Mouse (Mus musculus) intestine, postnatal 0 days (tissue): Measurements from ENCODE around the gene Olfr1272. TPM values are rescaled to one million over a fixed set of nuclear protein-coding genes. Genes with fewer than 3 reads are reported as not detected.
"Not testable (repeated sequence)": the region's sequence is repeated elsewhere in the genome, so short reads cannot be mapped to it uniquely, and the experiment has no call there.

Experiments
- ATAC-seq: fragments of 200-750 bp; cut with Nextera tagmentation; 2 replicates; pipeline ENCODE4 v1.8.0; 2017; ENCODE audit warnings: mild to moderate bottlenecking, moderate TSS enrichment, moderate library complexity
- H3K27ac ChIP-seq: fragments of 300-500 bp; sonication (generic); 2 replicates; pipeline ENCODE4 v1.5.1; 2014; ENCODE audit warnings: mild to moderate bottlenecking, low read depth, low read length, moderate library complexity
- H3K27me3 ChIP-seq: fragments of 300-500 bp; sonication (generic); replicated peaks from 2 replicates; pipeline ENCODE4 v1.6.1; 2014; ENCODE audit warnings: low read length, mixed read lengths; ENCODE audit not compliant: control insufficient read depth, insufficient read depth
- H3K36me3 ChIP-seq: fragments of 300-500 bp; sonication (generic); 2 replicates; pipeline ENCODE4 v1.6.1; 2014; ENCODE audit warnings: mild to moderate bottlenecking, moderate library complexity; ENCODE audit not compliant: control insufficient read depth, insufficient read depth
- H3K4me1 ChIP-seq: fragments of 300-500 bp; sonication (generic); replicated peaks from 2 replicates; pipeline ENCODE4 v1.6.1; 2014; ENCODE audit warnings: antibody characterized with exemption, low read length, mixed read lengths; ENCODE audit not compliant: control insufficient read depth, insufficient read depth
- H3K4me2 ChIP-seq: fragments of 300-500 bp; sonication (generic); replicated peaks from 2 replicates; pipeline ENCODE4 v1.6.1; 2014; ENCODE audit warnings: low read depth, mild to moderate bottlenecking, moderate library complexity
- H3K4me3 ChIP-seq: fragments of 300-500 bp; sonication (generic); 2 replicates; pipeline ENCODE4 v1.5.1; 2014; ENCODE audit warnings: low read depth, low read length
- H3K9ac ChIP-seq: fragments of 300-500 bp; sonication (generic); 2 replicates; pipeline ENCODE4 v1.6.1; 2014; ENCODE audit warnings: mild to moderate bottlenecking, low read depth, low read length
- H3K9me3 ChIP-seq: fragments of 300-500 bp; sonication (generic); 2 replicates; pipeline ENCODE4 v1.6.1; 2016; ENCODE audit warnings: mixed run types; ENCODE audit not compliant: control insufficient read depth
- CTCF ChIP-seq: sonication (generic); IDR thresholded peaks from 2 replicates; pipeline ENCODE4 v1.5.1; 2016; ENCODE audit warnings: low read depth, mild to moderate bottlenecking, control low read depth, antibody characterized with exemption, moderate library complexity
- WGBS: fragments of 180-500 bp; shearing (Covaris S2); extraction: QIAGEN DNeasy Blood & Tissue Kit; methylation state at CpG from one replicate; pipeline ENCODE4 v1.1.7; 2014; 5-methylcytosine and 5-hydroxymethylcytosine counted together
- polyA plus RNA-seq: library from polyadenylated mRNA; unstranded; fragments of >200 nt; fragmentation: Nextera tagmentation; extraction: Ambion mirVana; gene quantifications from 2 replicates; pipeline ENCODE4 v1.2.1, GENCODE M21; 2015

Gene Olfr1272
- polyA plus RNA-seq = not detected in 2 replicates

- 91% methylated on average over 6 of the region's 6 CpGs for WGBS
- no peak within 1 kb of the TSS for H3K9ac ChIP-seq
- H3K27ac ChIP-seq = no peak within 1 kb of the TSS
- no peaks in the 10 kb centered on the region for H3K36me3 ChIP-seq
- no peak within 1 kb of the TSS for H3K4me3 ChIP-seq
- no peaks in the 10 kb centered on the region for H3K27me3 ChIP-seq
- no peaks in the 10 kb centered on the region for H3K9me3 ChIP-seq
- H3K4me2 ChIP-seq = no peak within 1 kb of the TSS
- ATAC-seq = no peak
- TF ChIP-seq CTCF = no peak
- no peaks in the 10 kb centered on the region for H3K4me1 ChIP-seq
Observed at GRCm38 (mm10) chr2:90292741-90293140, at the start of gene Olfr1272. Olfr1272 (minus strand) TSS chr2:90292841.

GRCm38 (mm10) chr2:90321900-90322299 lies 29.3 kb upstream of the Olfr1272 start, which contains the start of gene Gm13769:
Gm13769 (plus strand) TSS chr2:90322200.
- H3K4me3 ChIP-seq, H3K4me1 ChIP-seq, H3K9ac ChIP-seq, H3K27me3 ChIP-seq, H3K36me3 ChIP-seq, H3K4me2 ChIP-seq, H3K9me3 ChIP-seq, ATAC-seq, H3K27ac ChIP-seq: not testable (repeated sequence)
- WGBS = no CpG with 5 or more reads among the region's 6 CpGs

GRCm38 (mm10) chr2:90270932-90271331 lies 21.7 kb downstream of the Olfr1272 start, which contains the start of gene Olfr1271:
Olfr1271 (minus strand) TSS chr2:90271032.
- Histone ChIP-seq H3K9me3 (no peaks in the 10 kb centered on the region), H3K9ac (no peak within 1 kb of the TSS), H3K36me3 (no peaks in the 10 kb centered on the region), H3K27ac (no peak within 1 kb of the TSS), H3K4me3 (no peak within 1 kb of the TSS), H3K4me2 (no peak within 1 kb of the TSS), H3K4me1 (no peaks in the 10 kb centered on the region), H3K27me3 (no peaks in the 10 kb centered on the region)
- ATAC-seq = no peak
- WGBS = 81% methylated on average over 2 of the region's 2 CpGs
- no peak for TF ChIP-seq CTCF

- no peak within 1 kb of the TSS for H3K27ac ChIP-seq
- H3K9me3 ChIP-seq = no peaks in the 10 kb centered on the region
- no peaks in the 10 kb centered on the region for H3K36me3 ChIP-seq
- H3K27me3 ChIP-seq = no peaks in the 10 kb centered on the region
- no peaks in the 10 kb centered on the region for H3K4me1 ChIP-seq
- H3K4me2 ChIP-seq = no peak within 1 kb of the TSS
- no peak within 1 kb of the TSS for H3K4me3 ChIP-seq
- 95% methylated on average over 4 of the region's 4 CpGs for WGBS
- no peak for TF ChIP-seq CTCF
- no peak for ATAC-seq
- H3K9ac ChIP-seq = no peak within 1 kb of the TSS
Observed at GRCm38 (mm10) chr2:90257492-90257891, 35.1 kb downstream of the Olfr1272 start, which contains the start of gene Olfr142. Olfr142 (minus strand) TSS chr2:90257592.

Other genes with a start within 250 kb of the Olfr1272 start
- gene Olfr140, start 229.2 kb downstream of the Olfr1272 start, polyA plus RNA-seq = not detected in 2 replicates
- not detected in 2 replicates for gene Olfr1269, start 171.4 kb downstream of the Olfr1272 start, polyA plus RNA-seq
- gene Olfr32, start 150.5 kb downstream of the Olfr1272 start, polyA plus RNA-seq = not detected in 2 replicates
- gene Olfr1270, start 139.8 kb downstream of the Olfr1272 start, polyA plus RNA-seq = not detected in 2 replicates
- not detected in 2 replicates for gene Olfr1506, start 68.3 kb downstream of the Olfr1272 start, polyA plus RNA-seq
- not detected in 2 replicates for gene Olfr142, start 35.2 kb downstream of the Olfr1272 start, polyA plus RNA-seq
- gene Olfr1271, start 21.8 kb downstream of the Olfr1272 start, polyA plus RNA-seq = not detected in 2 replicates
- gene Gm13769, start 29.4 kb upstream of the Olfr1272 start, polyA plus RNA-seq = not detected in 2 replicates
- not detected in 2 replicates for gene Olfr1274-ps, start 105.8 kb upstream of the Olfr1272 start, polyA plus RNA-seq